Mouse (Mus musculus) lung, postnatal 36 days (tissue): Measurements from ENCODE around the gene R3hdm4.

ENCODE experiments used
- DNase-seq: peaks from one replicate; pipeline ENCODE4 v3.0.0; 2022; ENCODE audit warnings: mixed read lengths

The R3hdm4 gene

GRCm38 (mm10) chr10:79865801-79866295 lies 55.2 kb downstream of the R3hdm4 start:
- no peak for DNase-seq

- no peak for DNase-seq
Measured at GRCm38 (mm10) chr10:79865189-79865601, 55.8 kb downstream of the R3hdm4 start.

GRCm38 (mm10) chr10:79864351-79865188 lies 56.4 kb downstream of the R3hdm4 start:
- no peak for DNase-seq

DNA sequence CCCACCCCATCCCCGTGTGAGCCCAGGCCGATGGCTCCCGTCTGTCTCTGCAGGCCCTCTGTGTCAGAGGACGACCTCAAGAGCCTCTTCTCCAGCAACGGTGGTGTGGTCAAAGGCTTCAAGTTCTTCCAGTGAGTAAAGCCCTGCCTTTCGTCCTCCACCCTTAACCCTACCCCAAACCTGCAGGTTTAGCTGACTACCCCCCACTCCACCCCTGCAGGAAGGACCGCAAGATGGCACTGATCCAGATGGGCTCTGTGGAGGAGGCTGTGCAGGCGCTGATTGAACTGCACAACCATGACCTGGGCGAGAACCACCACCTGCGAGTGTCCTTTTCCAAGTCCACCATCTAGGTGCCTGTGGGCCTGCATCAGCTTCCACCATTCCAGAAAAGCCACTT lies 58.1 kb downstream of the R3hdm4 start:
- no peak for DNase-seq

DNA sequence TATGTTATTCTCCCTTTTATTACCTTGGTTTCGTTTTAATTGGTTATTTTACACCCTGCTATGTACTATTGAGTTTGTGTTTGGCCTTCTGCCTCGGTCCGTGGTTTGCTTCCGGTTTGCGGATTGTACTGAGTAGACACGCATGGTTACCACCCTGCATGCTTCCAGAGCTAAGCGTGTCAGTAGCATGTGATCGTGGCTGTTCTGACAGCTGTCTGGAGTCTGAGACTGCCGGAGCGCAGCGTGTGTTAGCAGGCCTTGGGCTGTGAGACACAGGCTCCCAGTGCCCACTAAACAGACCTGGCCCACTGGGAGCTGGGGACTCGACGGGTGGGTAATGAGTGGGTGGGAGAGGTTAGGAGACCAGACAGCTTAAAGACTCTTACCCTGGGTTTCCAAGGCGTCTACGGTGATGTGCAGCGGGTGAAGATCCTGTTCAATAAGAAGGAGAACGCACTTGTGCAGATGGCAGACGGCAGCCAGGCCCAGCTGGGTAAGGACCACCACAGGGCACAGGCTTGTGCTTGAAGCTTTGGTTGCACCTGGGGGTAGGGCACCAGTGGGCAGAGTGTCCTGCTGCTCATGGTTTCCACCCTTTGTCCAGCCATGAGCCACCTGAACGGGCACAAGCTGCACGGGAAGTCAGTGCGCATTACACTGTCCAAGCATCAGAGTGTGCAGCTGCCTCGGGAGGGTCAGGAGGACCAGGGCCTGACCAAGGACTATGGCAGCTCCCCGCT lies 58.8 kb downstream of the R3hdm4 start:
- no peak for DNase-seq

- no peak for DNase-seq
Measured at GRCm38 (mm10) chr10:79861230-79862048, 59.6 kb downstream of the R3hdm4 start.

DNA sequence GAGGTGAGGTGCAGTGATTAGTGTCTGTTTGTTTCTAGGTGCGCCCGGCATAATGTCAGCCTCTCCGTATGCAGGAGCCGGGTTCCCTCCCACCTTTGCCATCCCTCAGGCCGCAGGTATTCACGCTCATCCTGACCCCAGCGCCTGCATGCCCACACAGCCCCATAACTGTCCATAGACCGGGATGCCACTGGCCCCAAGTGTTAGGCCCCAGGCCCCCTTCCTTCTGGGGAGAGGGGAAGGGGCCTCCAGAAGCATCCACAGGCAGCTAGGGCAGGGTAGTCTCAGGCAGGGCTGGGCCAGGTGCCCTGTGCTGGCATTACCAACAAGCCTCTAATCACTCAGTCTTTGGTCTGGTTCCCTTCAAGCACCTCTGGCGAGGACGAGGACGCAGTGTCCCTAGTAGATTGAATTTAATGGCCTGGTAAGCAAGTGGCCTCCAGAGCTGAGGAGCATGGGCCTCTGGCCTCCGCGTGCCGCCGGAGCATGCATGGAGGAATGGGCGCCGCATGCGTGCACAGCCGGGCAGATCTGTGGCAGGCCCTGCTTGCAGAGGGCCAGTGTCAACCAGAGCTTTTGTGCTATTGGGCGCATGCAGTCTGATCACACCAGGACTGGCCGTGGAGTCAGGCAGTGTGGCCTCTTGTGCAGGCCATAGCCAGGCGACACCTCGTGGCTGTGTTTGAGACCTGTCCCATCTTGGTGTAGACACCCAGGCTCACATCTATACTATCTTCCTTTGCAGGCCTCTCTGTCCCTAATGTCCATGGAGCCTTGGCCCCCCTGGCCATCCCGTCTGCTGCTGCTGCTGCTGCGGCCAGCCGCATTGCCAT lies 60.7 kb downstream of the R3hdm4 start:
- DNase-seq, result no peak
